Mouse (Mus musculus) gonadal fat pad, adult 2 months (tissue): ENCODE measurements around the gene Gm17949. TPM values are rescaled to one million over a fixed set of nuclear protein-coding genes. Genes with fewer than 3 reads are reported as not detected.

Source experiments
- DNase-seq: peaks from one replicate; pipeline ENCODE4 v3.0.0-alpha.2; 2012; ENCODE audit warnings: low read depth
- polyA plus RNA-seq: library from polyadenylated mRNA; depleted of rRNA; stranded (reverse); fragments of >200 nt; gene quantifications from 2 replicates; pipeline ENCODE4 v1.2.3, GENCODE M21; 2012; rRNA removed

The Gm17949 gene
- polyA plus RNA-seq: 0.20 and 0.47 TPM in 2 replicates

- peak; percentile 78 for DNase-seq
Observed at GRCm38 (mm10) chr17:57011236-57012141, at the start of gene Gm17949, which contains the start of gene Gtf2f1. Gene Gm17949, plus strand, starts transcription at chr17:57011469. Gene Gtf2f1, minus strand, starts transcription at chr17:57011288.

- no peak for DNase-seq
Observed at GRCm38 (mm10) chr17:56961880-56962279, 49.4 kb upstream of the Gm17949 start.

- no peak for DNase-seq
Observed at GRCm38 (mm10) chr17:56962642-56963405, 48.4 kb upstream of the Gm17949 start.

- no peak for DNase-seq
Observed at GRCm38 (mm10) chr17:56963646-56964045, 47.6 kb upstream of the Gm17949 start.

- DNase-seq: no peak
Observed at GRCm38 (mm10) chr17:56969321-56969720, 41.9 kb upstream of the Gm17949 start.

GRCm38 (mm10) chr17:56970081-56970480, 41.2 kb upstream of the Gm17949 start:
- DNase-seq: no peak

GRCm38 (mm10) chr17:56973956-56974707, 37.1 kb upstream of the Gm17949 start:
- no peak for DNase-seq

GRCm38 (mm10) chr17:56974708-56975240, 36.5 kb upstream of the Gm17949 start:
- DNase-seq: peak; percentile 85

- DNase-seq: no peak
Observed at GRCm38 (mm10) chr17:56975391-56975790, 35.9 kb upstream of the Gm17949 start.

- no peak for DNase-seq
Observed at GRCm38 (mm10) chr17:56976531-56977390, 34.5 kb upstream of the Gm17949 start.

GRCm38 (mm10) chr17:56979524-56979923, 31.7 kb upstream of the Gm17949 start:
- no peak for DNase-seq

GRCm38 (mm10) chr17:56981049-56981448, 30.2 kb upstream of the Gm17949 start:
- no peak for DNase-seq

- DNase-seq: peak; percentile 58
Observed at GRCm38 (mm10) chr17:56982013-56982412, 29.3 kb upstream of the Gm17949 start, which contains the start of gene Acer1. Gene Acer1, minus strand, starts transcription at chr17:56982126.

GRCm38 (mm10) chr17:56984886-56985285, 26.4 kb upstream of the Gm17949 start:
- no peak for DNase-seq

- no peak for DNase-seq
Observed at GRCm38 (mm10) chr17:56985656-56986055, 25.6 kb upstream of the Gm17949 start.

GRCm38 (mm10) chr17:56986105-56986805, 25.0 kb upstream of the Gm17949 start:
- peak; percentile 59 for DNase-seq

GRCm38 (mm10) chr17:56988441-56988840, 22.8 kb upstream of the Gm17949 start:
- no peak for DNase-seq

- peak; percentile 85 for DNase-seq
Observed at GRCm38 (mm10) chr17:56988921-56989430, 22.3 kb upstream of the Gm17949 start.

- no peak for DNase-seq
Observed at GRCm38 (mm10) chr17:56989467-56990114, 21.7 kb upstream of the Gm17949 start.
